Mouse (Mus musculus) 416B (cell line): ENCODE measurements around the gene Rorc.

Experiments used
- DNase-seq: peaks from one replicate; pipeline ENCODE4 v3.0.0; 2011; ENCODE audit warnings: low read depth

Gene Rorc

DNA sequence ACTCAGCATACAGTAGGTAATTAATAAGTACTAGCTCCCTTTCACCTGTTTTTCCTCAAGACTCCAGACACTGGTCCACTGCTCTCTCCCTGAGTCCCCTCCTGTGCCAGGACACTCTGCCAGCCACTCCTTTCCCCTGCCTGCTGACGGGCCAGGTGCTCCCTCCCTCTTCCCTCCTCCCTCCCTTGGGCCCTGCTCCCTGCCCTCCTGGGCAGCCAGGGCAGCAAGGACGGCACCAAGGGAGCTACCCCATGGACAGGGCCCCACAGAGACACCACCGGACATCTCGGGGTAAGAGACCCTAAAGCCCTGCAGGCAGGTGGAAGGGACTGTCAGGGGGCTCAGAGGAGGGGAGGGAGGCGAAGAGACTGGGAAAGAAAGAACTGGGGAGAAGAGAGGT, at the start of gene Rorc:
Gene Rorc (plus strand): TSS at position 154 of the 400 bp plus-strand sequence.
- no peak for DNase-seq

DNA sequence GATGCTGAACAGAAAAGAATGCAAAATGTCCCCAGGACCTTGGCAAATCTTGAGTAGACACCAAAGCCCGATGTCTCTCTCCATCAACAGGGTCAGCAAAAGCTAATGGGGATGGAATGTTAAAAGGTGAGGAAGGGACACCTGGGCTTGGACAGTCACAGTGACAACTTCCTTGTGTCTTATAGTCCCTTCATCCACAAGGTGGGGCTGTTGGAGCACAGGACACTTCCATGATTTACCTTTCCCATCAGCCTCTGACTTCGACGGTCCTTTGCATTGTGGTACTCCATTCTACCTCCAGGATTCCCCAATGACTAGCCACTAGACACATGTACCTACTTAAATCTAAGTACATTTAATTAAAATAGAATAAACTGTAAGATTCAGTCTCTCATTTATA, 43.9 kb upstream of the Rorc start:
- peak; percentile 5 for DNase-seq

DNA sequence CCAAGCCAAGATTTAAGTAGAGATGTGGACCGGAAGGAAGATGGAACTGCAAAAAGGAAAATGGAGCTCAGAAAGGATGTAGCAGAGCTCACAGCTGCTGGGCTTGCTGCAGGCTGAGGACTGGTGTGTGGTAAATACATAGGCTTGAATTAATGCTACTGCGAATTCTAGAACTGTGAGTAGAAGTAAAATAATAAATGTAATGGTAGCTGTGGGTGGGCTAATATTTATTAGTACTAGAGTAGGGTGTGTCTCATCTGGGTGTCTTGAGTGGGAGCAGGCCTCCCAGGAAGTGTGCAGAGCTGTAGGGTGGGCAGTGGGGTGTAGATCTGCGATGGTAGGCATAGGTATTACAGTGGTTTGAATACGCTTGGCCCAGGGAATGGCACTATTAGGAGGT, 38.2 kb upstream of the Rorc start:
- DNase-seq = peak; percentile 17

DNA sequence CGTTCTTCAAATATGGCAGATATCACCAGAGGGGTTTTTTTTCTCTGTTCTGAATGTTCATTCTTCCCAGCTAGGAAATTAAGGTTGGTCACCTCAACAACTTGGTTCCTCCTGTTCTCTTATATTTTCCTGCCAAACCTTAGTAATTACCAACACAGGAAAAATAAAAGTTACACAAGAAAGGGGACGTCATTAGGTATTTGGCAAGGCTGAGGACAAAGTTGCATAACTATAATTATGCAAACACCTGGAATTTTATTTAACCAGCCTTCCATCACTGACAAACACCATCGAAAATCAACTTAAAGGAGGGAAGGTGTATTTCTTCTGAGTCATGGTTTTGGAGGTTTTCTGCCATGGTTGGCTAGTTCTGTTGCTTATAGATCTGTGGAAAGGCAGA, 34.1 kb upstream of the Rorc start:
- no peak for DNase-seq

DNA sequence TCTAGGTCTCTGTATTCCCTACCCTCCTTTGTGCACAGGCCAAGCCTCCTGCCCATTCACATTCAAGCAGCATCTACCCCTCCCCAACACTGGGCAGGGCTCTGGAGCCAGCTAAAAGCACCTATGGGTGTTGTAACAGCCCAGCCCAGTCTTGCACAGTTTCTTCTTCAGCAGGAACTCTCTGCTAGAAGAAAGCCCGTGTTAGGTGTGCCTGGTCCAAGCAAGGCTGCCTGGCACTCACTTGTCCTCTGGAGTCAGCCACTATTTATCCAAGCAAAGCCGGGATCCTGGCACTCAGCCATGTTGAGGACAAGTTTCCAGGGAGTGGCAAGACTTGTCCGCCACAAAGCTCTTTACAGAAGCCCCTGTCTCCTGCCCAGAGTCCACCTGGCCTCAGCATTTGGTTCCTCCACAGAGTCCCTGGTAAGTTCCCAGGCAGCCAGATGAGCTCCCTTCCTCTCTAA, 30.6 kb upstream of the Rorc start, which contains the start of gene Them5:
Gene Them5 (plus strand): TSS at position 141 of the 464 bp plus-strand sequence.
- DNase-seq = no peak

DNA sequence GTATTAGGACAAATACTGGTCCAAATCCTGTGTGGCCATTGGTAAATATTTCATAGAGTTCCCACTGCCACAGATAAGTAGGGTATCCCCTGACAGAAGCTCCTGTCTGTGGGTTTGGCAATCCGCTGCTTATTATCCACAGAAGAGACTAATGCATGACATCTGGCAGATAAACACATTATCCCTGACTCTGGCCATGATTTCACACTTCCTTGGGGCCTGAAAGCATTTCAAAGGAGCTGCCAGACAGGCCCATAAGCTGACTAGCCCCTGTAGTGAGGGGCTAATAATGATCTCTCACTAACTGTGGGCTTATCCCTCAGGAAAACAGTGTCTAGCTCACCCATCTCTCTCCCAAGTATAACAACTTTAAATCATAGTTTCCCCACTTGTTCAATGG, 30.0 kb upstream of the Rorc start:
- no peak for DNase-seq

DNA sequence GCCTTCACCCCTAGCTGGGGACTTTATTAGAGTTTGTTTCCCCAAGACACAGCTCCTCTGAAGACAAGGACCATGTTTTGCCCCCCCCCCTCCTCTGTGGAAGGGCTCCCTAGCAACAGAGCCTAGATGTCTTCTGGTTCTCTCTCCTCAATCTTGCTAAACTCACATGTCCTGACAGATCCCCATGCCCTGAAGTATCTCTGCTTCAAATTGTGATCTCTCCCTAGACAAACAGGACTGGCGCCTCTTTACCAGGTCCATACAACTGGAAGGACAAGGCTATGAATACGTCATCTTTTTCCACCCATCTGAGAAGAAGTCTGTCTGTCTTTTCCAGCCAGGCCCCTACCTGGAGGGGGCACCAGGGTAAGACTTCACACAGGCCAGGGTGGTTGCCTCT, 28.4 kb upstream of the Rorc start:
- no peak for DNase-seq

DNA sequence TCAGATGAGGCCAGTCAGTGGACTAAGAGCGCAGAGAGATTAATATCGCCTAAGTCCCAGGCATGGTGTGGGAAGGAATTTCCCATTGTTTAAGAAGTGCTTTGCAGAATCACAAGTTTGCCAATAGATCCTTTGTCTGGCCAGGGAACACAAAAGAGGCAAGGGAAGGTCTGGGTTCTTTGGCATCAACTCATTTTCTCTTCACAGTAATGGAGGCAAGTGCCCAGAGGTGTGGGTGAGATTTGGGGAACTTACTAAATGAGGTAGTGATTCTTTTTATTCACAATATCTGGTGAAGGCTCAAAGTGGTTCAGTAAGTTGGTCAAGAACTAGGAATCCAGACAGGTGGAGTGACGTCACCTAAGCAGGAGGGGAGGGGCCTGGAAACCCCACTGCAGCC, 27.7 kb upstream of the Rorc start:
- DNase-seq = no peak

DNA sequence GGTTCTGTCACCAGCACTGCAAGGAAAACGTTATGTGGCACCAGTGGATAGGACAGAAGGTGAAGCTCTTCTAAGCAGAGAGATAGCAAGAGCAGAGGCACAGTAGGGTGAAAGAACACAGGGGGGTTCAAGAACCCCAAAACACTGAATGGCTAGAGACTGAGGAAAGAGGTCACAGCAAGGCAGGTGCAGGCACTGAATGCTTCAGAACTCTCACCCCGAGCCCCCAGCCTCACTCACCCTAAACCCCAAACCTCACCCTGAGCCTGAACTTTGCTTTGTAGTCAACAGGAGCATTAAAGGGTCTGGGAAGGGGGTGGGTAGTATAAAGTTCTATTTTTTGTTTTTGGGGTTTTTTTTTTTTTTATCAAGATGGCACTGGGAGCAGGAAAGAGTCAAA, 24.4 kb upstream of the Rorc start:
- no peak for DNase-seq

DNA sequence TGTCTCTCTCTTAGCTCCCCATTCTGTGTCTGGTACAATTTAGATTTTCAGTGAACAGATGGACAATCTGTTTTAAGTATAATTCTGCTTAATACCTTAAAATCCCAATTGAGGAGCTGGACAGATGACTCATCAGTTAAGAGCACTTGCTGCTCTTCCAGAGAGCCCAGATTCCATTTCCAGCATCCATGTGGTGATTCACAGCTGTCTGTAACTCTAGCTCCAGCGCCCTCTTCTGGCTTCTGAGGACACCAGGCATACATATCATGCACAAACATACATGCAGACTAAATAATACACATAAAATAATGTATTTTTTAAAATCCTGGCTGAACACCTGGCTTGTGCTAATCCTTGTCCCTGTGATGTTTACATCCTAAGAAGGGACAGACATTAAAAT, 11.8 kb upstream of the Rorc start:
- peak; percentile 46 for DNase-seq

DNA sequence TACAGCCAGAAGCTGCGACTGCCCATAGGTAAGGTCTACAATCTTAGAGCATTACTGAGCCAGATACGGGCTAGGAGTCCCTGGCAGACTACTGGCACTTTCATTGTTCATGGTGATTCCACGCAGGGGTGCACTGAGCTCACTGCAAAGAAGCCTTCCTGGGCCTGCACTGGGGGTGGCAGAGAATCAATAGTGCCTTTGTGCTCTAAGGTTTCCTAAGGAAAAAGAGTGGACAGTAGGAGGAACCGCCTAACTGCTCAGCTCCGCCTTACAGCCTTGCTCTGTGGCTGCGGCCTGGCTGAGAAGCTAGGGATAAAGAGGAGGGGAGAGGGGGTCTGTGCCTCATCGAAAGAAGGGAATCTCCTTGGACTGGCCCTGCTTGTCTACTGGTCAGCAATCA, 10.5 kb upstream of the Rorc start, which contains the start of gene C2cd4d:
Gene C2cd4d (plus strand): TSS at position 301 of the 400 bp plus-strand sequence.
- DNase-seq = no peak

DNA sequence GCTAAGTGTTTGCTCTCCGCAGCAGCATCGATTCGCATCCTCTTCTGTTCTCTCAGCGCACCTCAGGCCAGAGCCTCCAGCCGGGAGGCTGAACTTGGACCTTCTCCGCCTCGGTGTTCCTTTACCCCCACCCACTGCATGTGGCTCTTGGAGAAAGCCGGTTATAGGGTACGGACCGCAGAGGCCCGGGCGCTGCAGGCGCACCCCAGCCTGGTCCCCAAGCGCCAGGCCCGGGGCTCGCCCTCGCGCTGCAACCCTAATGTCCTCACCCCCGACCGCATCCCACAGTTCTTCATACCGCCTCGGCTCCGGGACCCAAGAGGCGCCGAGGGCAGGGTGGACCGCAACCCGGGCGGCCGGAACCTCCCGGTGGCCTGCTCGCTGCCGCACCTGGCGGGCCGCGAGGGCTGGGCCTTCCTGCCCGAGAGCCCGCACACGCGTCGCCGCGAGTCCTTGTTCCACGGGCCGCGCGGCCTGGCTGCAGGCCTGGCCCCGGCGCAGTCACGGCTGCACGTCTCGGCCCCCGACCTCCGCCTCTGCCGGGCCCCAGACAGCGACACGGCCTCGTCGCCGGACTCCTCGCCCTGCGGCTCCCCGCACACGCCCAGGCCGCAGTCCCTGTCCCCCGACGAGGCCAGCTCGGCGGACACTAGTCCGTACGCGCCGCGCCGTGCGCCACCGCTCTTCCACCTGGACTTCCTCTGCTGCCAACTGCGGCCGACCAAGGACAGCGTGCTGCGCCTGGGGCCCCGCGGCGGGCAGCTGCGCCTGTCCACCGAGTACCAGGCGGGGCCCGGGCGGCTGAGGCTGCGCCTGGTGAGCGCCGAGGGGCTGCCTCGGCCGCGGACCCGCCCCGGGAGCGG, 9.1 kb upstream of the Rorc start:
- no peak for DNase-seq

DNA sequence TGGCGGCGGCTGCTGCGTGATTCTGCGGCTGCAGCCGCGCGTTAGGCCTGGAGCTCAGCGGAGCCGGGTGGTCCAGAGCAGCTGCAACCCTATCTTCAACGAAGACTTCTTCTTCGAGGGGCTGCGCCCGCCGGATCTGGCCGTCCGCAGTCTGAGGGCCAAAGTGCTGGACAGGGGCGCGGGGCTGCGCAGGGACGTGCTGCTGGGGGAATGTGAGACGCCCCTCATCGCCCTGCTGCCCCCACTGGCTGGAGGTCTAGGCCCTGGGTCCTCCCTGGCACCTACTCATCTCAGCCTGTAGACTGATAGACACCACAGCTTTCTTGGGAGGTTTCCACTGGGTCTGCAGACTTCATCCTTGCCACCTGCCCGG, 8.5 kb upstream of the Rorc start:
- DNase-seq = no peak

DNA sequence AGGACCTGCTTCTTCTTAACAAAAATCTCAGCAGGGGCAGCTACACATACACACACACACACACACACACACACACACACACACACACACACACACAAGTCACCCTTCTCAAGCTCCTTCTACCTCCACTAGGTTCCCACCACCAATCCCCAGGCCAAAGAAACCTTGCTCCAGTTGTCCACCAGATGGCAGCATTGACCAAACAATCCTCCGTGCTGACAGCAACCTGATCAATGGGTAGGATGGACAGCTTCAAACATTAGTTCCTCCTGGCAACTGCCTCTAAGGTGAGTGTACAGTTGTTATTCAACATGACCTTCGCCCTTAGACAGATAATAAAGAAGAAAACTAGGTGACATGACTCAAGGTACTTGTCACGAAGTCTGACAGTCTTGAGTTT, 5.8 kb upstream of the Rorc start:
- DNase-seq = peak; percentile 80

DNA sequence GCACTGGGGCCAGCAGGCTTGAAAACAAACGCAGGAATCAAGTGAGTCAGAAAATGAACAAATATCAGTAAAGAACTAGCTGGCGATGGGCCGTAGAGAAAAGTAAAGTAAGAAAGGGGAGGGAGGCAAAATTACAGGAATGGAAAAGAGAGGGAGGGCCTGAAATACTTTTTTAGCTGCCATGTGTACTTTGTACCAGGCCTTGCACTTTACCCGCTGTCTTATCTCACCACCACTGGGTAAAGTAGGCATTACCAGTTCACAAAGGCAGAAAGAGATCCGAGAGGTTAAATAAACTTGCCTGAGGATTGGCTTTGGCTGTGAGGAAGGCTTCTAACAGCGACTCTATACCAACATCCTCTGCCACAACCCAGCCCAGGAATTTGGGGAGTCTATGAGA, 5.1 kb upstream of the Rorc start:
- DNase-seq = no peak

DNA sequence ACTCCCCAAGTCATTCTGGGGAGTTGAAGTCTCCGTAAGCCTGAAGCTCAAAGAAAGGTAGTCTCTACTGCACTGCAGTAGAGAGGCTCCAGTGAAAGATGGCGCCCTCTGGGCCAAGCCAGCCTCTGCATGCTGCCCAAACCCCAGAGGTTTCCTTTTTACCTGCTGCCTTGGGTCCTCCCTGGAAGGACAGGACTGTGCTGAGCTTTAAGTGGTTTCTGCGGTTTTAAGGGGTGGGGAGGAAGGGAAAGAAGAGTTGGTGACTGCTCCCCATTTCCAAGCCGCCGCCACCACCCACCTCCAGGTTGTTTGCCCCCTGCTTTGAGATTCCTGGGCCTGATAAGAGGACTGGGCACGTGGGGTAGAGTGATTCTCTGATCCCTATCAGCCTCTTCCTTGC, 4.0 kb upstream of the Rorc start:
- peak; percentile 11 for DNase-seq

DNA sequence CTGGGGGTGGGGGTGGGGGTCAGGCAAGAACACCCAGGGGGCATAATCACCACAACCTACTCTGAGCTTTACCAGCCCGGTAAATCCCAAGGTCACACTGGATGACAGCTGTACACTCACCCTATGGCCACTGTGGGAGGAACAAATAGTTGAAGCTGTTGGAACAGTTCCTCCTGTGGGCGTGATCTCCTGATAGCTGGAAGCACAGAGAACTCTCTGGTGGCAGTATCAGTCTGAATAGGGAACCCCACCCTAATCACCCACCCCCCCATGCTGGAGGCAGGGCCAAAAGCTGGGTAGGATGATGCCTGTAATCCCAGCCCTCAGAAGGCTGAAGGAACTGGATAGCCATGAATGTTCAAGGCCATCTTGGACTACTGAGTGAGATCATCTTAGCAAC, 2.9 kb upstream of the Rorc start:
- peak; percentile 10 for DNase-seq

DNA sequence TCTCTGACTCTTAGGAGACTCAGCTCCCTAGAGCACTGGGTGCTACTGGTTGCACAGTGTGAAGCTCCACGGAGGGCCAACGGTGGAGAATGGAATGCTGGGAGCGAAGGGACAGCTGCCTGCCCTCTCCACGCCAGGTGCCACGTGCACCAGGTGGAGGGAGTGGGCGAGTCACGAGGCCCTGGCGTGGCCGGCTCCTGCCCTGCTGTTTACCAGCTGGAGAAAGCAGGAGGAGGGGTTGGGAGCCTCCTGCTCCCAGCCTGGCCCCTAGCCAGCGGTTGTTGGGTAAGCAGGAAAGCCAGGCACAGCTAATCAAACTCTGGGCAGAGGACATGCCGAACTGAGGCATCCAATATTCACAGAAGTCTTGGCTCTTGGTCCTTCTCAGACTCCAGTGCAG, 957 bp upstream of the Rorc start:
- no peak for DNase-seq

DNA sequence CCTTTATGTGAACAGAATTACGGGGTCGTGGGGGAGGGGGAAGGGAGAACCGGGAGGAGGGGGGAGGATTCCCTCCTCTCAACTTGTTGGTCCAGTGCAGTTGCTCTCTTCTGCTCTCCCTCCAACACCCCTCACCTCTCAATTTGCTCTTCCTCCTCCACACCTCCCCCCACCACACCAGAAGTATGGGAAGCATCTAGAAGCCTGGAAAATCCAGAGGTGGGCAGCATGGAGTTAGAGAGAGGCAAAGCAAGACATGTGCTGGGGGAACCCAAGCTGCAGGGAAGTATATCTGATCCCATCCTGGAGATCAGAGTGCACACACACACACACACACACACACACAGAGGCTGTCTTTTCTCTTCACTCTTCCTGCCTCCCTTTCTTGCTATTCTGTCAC, 556 bp upstream of the Rorc start:
- no peak for DNase-seq

DNA sequence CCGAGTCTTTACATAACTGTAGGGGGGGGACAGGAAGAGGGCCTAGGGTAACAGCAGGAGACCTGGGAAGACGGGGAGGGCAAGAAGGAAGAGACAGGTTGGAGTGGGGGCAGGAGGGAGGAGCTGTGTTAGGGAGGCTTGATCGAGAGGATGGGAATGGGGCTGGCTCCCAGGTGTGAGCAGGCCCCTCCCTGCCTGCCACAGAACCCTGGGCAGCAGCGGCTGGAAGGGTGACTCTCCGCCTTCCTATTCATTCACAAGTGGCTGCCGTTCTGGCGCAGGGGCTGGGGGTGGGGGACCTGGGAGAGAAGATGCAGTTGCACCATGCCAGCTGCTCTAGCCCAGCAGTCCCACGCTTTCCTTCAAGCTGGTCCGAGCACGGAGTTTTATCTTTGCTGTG, 496 bp downstream of the Rorc start:
- no peak for DNase-seq

DNA sequence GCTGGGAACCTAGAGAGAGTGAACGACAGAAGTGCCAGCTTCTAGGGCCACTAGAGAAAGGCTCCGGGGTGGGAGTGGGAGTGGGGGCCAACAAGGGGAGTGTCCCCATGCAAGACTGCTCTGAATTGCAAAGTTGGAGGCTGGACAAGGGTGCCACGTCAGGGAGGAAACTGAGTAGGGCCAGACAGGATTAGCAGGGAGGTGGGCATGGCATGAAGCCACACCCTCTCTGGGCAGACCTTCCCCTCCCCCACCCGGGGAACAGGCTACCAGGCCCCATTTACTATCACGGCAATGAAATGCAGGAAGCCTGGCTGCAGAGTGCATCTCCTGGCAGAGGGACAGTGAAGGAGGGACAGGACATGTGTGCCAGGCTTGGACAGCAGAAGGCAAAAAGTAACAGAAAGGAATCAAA, 1.0 kb downstream of the Rorc start:
- no peak for DNase-seq

DNA sequence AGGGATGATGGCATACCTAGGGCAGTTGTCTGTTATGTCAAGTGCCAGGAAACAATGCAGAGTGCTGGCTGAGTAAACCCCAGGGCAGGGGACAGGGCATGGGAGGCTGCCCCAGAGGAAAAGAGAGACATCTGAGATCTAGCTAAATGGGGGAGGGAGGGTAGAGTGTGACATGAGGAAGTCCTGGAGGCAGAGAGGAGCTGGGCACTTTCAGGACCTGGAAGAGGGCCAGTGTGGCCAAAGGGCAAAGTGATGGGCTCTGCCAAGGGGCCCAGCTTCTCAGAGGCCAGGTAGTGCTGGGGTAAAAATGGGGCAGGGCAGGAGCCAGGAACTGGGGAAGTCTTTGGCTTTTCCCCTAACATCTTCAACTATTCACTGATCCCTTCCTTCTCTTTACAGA, 2.0 kb downstream of the Rorc start:
- no peak for DNase-seq

DNA sequence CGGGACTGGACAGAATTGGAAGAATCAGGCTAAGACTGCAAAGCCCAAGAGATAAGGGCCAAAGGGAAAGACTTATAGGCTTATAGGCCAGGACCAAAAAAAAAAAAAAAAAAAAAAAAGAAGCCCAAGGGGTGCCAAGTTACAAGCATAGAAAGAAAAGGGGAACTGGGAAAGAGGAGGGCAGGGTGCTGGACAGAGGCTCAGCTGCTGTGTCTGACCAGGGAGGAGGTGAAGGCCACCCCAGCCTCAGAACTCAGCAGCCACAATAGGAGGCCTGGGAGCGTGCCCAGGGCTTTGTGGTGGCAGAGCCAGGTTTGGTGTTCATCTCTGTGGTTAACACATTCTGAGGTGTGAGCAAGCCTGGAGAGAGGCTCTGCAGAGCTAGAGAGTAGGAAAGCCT, 2.6 kb downstream of the Rorc start:
- peak; percentile 8 for DNase-seq

DNA sequence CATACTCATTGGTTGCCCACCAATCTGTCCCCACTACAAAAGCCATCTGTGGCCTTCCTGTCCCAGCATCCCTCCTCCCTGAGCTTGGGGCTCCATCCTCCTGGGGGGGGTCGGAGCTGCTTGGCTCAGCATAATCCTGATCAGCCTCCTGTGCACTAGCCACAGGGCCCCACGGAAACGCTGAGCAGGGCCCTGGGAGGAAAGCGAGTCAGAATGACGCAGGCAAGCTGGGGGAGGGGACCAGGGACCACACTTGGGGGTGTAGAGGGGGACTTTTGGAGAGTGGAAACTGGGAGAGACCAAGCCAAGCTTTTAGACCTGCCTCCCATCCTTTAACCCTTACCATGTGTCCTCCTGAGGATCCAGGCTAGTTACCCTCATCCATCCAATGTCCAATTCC, 3.3 kb downstream of the Rorc start:
- no peak for DNase-seq
